In genomic region chr2:52656722-52657121, GRCm38 (mm10) we compare ENCODE assay signal across 30 mouse cellular contexts. TPM values are rescaled to one million over a fixed set of nuclear protein-coding genes. Genes with fewer than 3 reads are reported as not detected.
"Had no signal": no experiment of that assay in that cellular context is flagged by ENCODE, and none has a peak within 500 bp of the region (broad histone marks: within the 10 kb centered on the region; RNA-seq: fewer than 3 reads in every experiment).

No protein-coding gene starts in this region.

- H3K4me3 ChIP-seq: gastrocnemius, adult 2 months; heart, adult 2 months; heart, embryonic 13.5 days; heart, embryonic 15.5 days; hindbrain, embryonic 10.5 days; hindbrain, embryonic 12.5 days; intestine, embryonic 15.5 days; layer of hippocampus, adult 2 months; limb, embryonic 13.5 days; limb, embryonic 15.5 days; liver, embryonic 12.5 days had no signal

- H3K9ac ChIP-seq: heart, embryonic 13.5 days; heart, embryonic 15.5 days; hindbrain, embryonic 12.5 days; hindbrain, embryonic 14.5 days; intestine, embryonic 15.5 days; limb, embryonic 13.5 days; limb, embryonic 15.5 days; liver, embryonic 12.5 days; liver, embryonic 14.5 days had no signal

- ATAC-seq: hindbrain, embryonic 16.5 days; inflammation-experienced regulatory T-cells, adult 6 months; intestine, embryonic 15.5 days; intestine, postnatal 0 days; liver, embryonic 12.5 days had no signal

- H3K27ac ChIP-seq: gastrocnemius, adult 2 months; heart, adult 2 months; heart, embryonic 13.5 days; heart, embryonic 15.5 days; hindbrain, embryonic 10.5 days; hindbrain, embryonic 12.5 days; hindbrain, embryonic 14.5 days; intestine, embryonic 15.5 days; layer of hippocampus, adult 2 months; limb, embryonic 13.5 days; limb, embryonic 15.5 days; liver, embryonic 12.5 days; liver, embryonic 14.5 days had no signal

- H3K27me3 ChIP-seq: heart, embryonic 15.5 days; hindbrain, embryonic 12.5 days; intestine, embryonic 15.5 days had no signal

- DNase-seq: gastrocnemius, adult 2 months; gastrocnemius, postnatal 10 days; gastrocnemius, postnatal 25 days; heart, adult 2 months; heart, postnatal 14 days; heart, postnatal 36 days; kidney, adult 18-20 months; kidney, adult 8-10 months; kidney, postnatal 10 days; kidney, postnatal 25 days; kidney, postnatal 4 days; layer of hippocampus, postnatal 36 days; left cerebral cortex, postnatal 4 days had no signal

- H3K4me1 ChIP-seq: heart, embryonic 13.5 days; heart, embryonic 15.5 days; hindbrain, embryonic 10.5 days; hindbrain, embryonic 12.5 days; intestine, embryonic 15.5 days; limb, embryonic 13.5 days; limb, embryonic 15.5 days; liver, embryonic 12.5 days had no signal

- H3K4me2 ChIP-seq: heart, embryonic 11.5 days; heart, embryonic 13.5 days; heart, embryonic 15.5 days; hindbrain, embryonic 12.5 days; hindbrain, embryonic 14.5 days; intestine, embryonic 15.5 days; limb, embryonic 13.5 days; limb, embryonic 15.5 days; liver, embryonic 12.5 days had no signal

- H3K9me3 ChIP-seq: heart, embryonic 13.5 days; heart, embryonic 15.5 days; hindbrain, embryonic 10.5 days; hindbrain, embryonic 12.5 days; intestine, embryonic 15.5 days; limb, embryonic 13.5 days; limb, embryonic 15.5 days; liver, embryonic 12.5 days had no signal

- H3K36me3 ChIP-seq: heart, embryonic 13.5 days; heart, embryonic 15.5 days; hindbrain, embryonic 10.5 days; hindbrain, embryonic 12.5 days; intestine, embryonic 15.5 days; limb, embryonic 13.5 days; limb, embryonic 15.5 days; liver, embryonic 12.5 days had no signal

RNA-seq across cellular contexts. Expression of gene Cacnb4, which starts 19.9 kb away (rescaled TPM):
- total RNA-seq: granulocyte monocyte progenitor cell, adult 5-6 weeks; liver, adult 2 months had no signal
